Mouse (Mus musculus) MEL (cell line): Measurements from ENCODE around the gene Trip11. TPM values are rescaled to one million over a fixed set of nuclear protein-coding genes. Genes with fewer than 3 reads are reported as not detected.

Experiments
- DNase-seq: peaks from one replicate; pipeline ENCODE4 v3.0.0; 2011; ENCODE audit warnings: low read depth, low spot score
- H3K27ac ChIP-seq: 2 replicates; pipeline ENCODE4 v1.5.1; 2012; ENCODE audit warnings: low read depth, mild to moderate bottlenecking, control low read depth, low read length, moderate library complexity; ENCODE audit not compliant: control insufficient read depth
- H3K27me3 ChIP-seq, 2 experiments: fragments of 150-350 bp in 1 of 2; sonication (generic) in 1 of 2; 2 replicates each; pipeline ENCODE4 v1.6.1; 2012; ENCODE audit warnings: low read length in 2 of 2, mild to moderate bottlenecking in 2 of 2, improper control_type of control experiment in 1 of 2, moderate library complexity in 1 of 2; ENCODE audit not compliant: insufficient read depth in 2 of 2, control insufficient read depth in 1 of 2
- H3K36me3 ChIP-seq, 2 experiments: 2 replicates each; pipeline ENCODE4 v1.6.1; 2012 to 2014; ENCODE audit warnings: low read length in 2 of 2, improper control_type of control experiment in 1 of 2, inconsistent platforms in 1 of 2, mild to moderate bottlenecking in 1 of 2; ENCODE audit not compliant: insufficient read depth in 2 of 2, control insufficient read depth in 1 of 2
- H3K4me1 ChIP-seq, 2 experiments: fragments of 150-350 bp in 1 of 2; sonication (generic) in 1 of 2; 2 replicates each; pipeline ENCODE4 v1.6.1; 2012; ENCODE audit warnings: low read length in 2 of 2, improper control_type of control experiment in 1 of 2, mild to moderate bottlenecking in 1 of 2; ENCODE audit not compliant: insufficient read depth in 2 of 2, control insufficient read depth in 1 of 2
- H3K4me3 ChIP-seq, 2 experiments: fragments of 150-350 bp in 1 of 2; sonication (generic) in 1 of 2; 2 replicates each; pipeline ENCODE4 v1.5.1; 2012; ENCODE audit warnings: low read depth in 2 of 2, low read length in 2 of 2, mild to moderate bottlenecking in 2 of 2, moderate library complexity in 2 of 2, control low read depth in 1 of 2, improper control_type of control experiment in 1 of 2; ENCODE audit not compliant: control insufficient read depth in 1 of 2, insufficient read depth in 1 of 2
- H3K79me2 ChIP-seq: 2 replicates; pipeline ENCODE4 v1.6.1; 2012; ENCODE audit warnings: mild to moderate bottlenecking, low read length, moderate library complexity; ENCODE audit not compliant: control insufficient read depth, poor library complexity, insufficient read depth
- H3K9ac ChIP-seq: 2 replicates; pipeline ENCODE4 v1.6.1; 2012; ENCODE audit warnings: low read depth, mild to moderate bottlenecking, control low read depth, low read length, moderate library complexity; ENCODE audit not compliant: control insufficient read depth, poor library complexity, severe bottlenecking
- H3K9me3 ChIP-seq: fragments of 150-350 bp; sonication (generic); replicated peaks from 2 replicates; pipeline ENCODE4 v1.6.1; 2012; ENCODE audit warnings: mild to moderate bottlenecking, low read length, improper control_type of control experiment, moderate library complexity; ENCODE audit not compliant: insufficient read depth
- BHLHE40 ChIP-seq: IDR thresholded peaks from 2 replicates; pipeline ENCODE4 v1.6.1; 2012; ENCODE audit warnings: low read depth, mild to moderate bottlenecking, inconsistent platforms, low read length, improper control_type of control experiment, borderline replicate concordance
- CHD2 ChIP-seq: IDR thresholded peaks from 2 replicates; pipeline ENCODE4 v1.6.1; 2011; ENCODE audit warnings: low read length, improper control_type of control experiment
- CTCF ChIP-seq, 3 experiments: IDR thresholded peaks in 2 of 3; conservative IDR thresholded peaks in 1 of 3; 2 replicates each; pipeline ENCODE4 v1.5.1; 2011 to 2012; ENCODE audit warnings: low read length in 3 of 3, low read depth in 2 of 3, mild to moderate bottlenecking in 2 of 3, improper control_type of control experiment in 1 of 3, inconsistent platforms in 1 of 3, mixed read lengths in 1 of 3, moderate library complexity in 1 of 3; ENCODE audit not compliant: control insufficient read depth in 1 of 3, insufficient read depth in 1 of 3, poor library complexity in 1 of 3, severe bottlenecking in 1 of 3
- E2F4 ChIP-seq: IDR thresholded peaks from 2 replicates; pipeline ENCODE4 v1.6.1; 2011; ENCODE audit warnings: low read depth, low read length, improper control_type of control experiment, borderline replicate concordance
- ELF1 ChIP-seq: IDR thresholded peaks from 2 replicates; pipeline ENCODE4 v1.6.1; 2014; ENCODE audit warnings: low read depth, mild to moderate bottlenecking, inconsistent platforms, low read length, improper control_type of control experiment, moderate library complexity
- EP300 ChIP-seq, 2 experiments: IDR thresholded peaks; 2 replicates each; pipeline ENCODE4 v1.6.1; 2011; ENCODE audit warnings: improper control_type of control experiment in 2 of 2, low read length in 2 of 2, low read depth in 1 of 2, mild to moderate bottlenecking in 1 of 2
- ETS1 ChIP-seq: IDR thresholded peaks from 2 replicates; pipeline ENCODE4 v1.6.1; 2012; ENCODE audit warnings: low read depth, mild to moderate bottlenecking, inconsistent platforms, low read length, improper control_type of control experiment, moderate library complexity
- GABPA ChIP-seq: IDR thresholded peaks from 2 replicates; pipeline ENCODE4 v1.6.1; 2012; ENCODE audit warnings: low read depth, mild to moderate bottlenecking, inconsistent platforms, low read length, improper control_type of control experiment, moderate library complexity
- GATA1 ChIP-seq: IDR thresholded peaks from 2 replicates; pipeline ENCODE4 v1.6.1; 2011; ENCODE audit warnings: low read depth, low read length, improper control_type of control experiment
- JUND ChIP-seq: IDR thresholded peaks from 2 replicates; pipeline ENCODE4 v1.6.1; 2011; ENCODE audit warnings: low read depth, mild to moderate bottlenecking, improper control_type of control experiment, low read length
- KAT2A ChIP-seq: conservative IDR thresholded peaks from 2 replicates; pipeline ENCODE4 v1.6.1; 2012; ENCODE audit warnings: low read depth, low read length, improper control_type of control experiment, inconsistent platforms
- MAFK ChIP-seq: IDR thresholded peaks from 2 replicates; pipeline ENCODE4 v1.6.1; 2011; ENCODE audit warnings: low read depth, mild to moderate bottlenecking, low read length, improper control_type of control experiment, borderline replicate concordance
- MAX ChIP-seq: IDR thresholded peaks from 2 replicates; pipeline ENCODE4 v1.6.1; 2011; ENCODE audit warnings: low read length, improper control_type of control experiment
- MEF2A ChIP-seq: IDR thresholded peaks from 2 replicates; pipeline ENCODE4 v1.6.1; 2014; ENCODE audit warnings: low read depth, mild to moderate bottlenecking, inconsistent platforms, low read length, improper control_type of control experiment; ENCODE audit not compliant: poor library complexity, insufficient replicate concordance, severe bottlenecking; ENCODE audit errors: extremely low read depth
- MXI1 ChIP-seq: IDR thresholded peaks from 2 replicates; pipeline ENCODE4 v1.6.1; 2011; ENCODE audit warnings: mild to moderate bottlenecking, low read depth, low read length, improper control_type of control experiment
- MYC ChIP-seq: IDR thresholded peaks from 2 replicates; pipeline ENCODE4 v1.6.1; 2011; ENCODE audit warnings: low read depth, mild to moderate bottlenecking, low read length, improper control_type of control experiment, moderate library complexity
- NELFE ChIP-seq: IDR thresholded peaks from 2 replicates; pipeline ENCODE4 v1.6.1; 2011; ENCODE audit warnings: low read depth, low read length, improper control_type of control experiment
- POLR2AphosphoS5 ChIP-seq: IDR thresholded peaks from 2 replicates; pipeline ENCODE4 v1.6.1; 2012; ENCODE audit warnings: low read depth, borderline replicate concordance, mild to moderate bottlenecking, inconsistent platforms, low read length, moderate library complexity, mixed read lengths
- RAD21 ChIP-seq: IDR thresholded peaks from 2 replicates; pipeline ENCODE4 v1.6.1; 2011; ENCODE audit warnings: mild to moderate bottlenecking, low read depth, low read length, improper control_type of control experiment
- RCOR1 ChIP-seq: IDR thresholded peaks from 2 replicates; pipeline ENCODE4 v1.6.1; 2012; ENCODE audit warnings: low read depth, mild to moderate bottlenecking, inconsistent platforms, low read length, improper control_type of control experiment
- SIN3A ChIP-seq: IDR thresholded peaks from 2 replicates; pipeline ENCODE4 v1.6.1; 2012; ENCODE audit warnings: low read length, improper control_type of control experiment, inconsistent platforms
- TBP ChIP-seq: IDR thresholded peaks from 2 replicates; pipeline ENCODE4 v1.8.0; 2011; ENCODE audit warnings: low read depth, low read length, improper control_type of control experiment
- TCF12 ChIP-seq: IDR thresholded peaks from 2 replicates; pipeline ENCODE4 v1.6.1; 2014; ENCODE audit warnings: low read depth, mild to moderate bottlenecking, inconsistent platforms, low read length, improper control_type of control experiment, moderate library complexity
- USF1 ChIP-seq: IDR thresholded peaks from 2 replicates; pipeline ENCODE4 v1.6.1; 2014; ENCODE audit warnings: low read depth, mild to moderate bottlenecking, inconsistent platforms, low read length, improper control_type of control experiment, moderate library complexity
- USF2 ChIP-seq, 2 experiments: IDR thresholded peaks; 2 replicates each; pipeline ENCODE4 v1.6.1; 2011 to 2012; ENCODE audit warnings: improper control_type of control experiment in 2 of 2, low read length in 2 of 2, borderline replicate concordance in 1 of 2, inconsistent platforms in 1 of 2, low read depth in 1 of 2, mild to moderate bottlenecking in 1 of 2; ENCODE audit not compliant: insufficient read depth in 1 of 2
- ZC3H11A ChIP-seq: IDR thresholded peaks from 2 replicates; pipeline ENCODE4 v1.6.1; 2012; ENCODE audit warnings: low read depth, mild to moderate bottlenecking, inconsistent platforms, low read length, improper control_type of control experiment
- ZMIZ1 ChIP-seq: IDR thresholded peaks from 2 replicates; pipeline ENCODE4 v1.6.1; 2012; ENCODE audit warnings: low read depth, mild to moderate bottlenecking, inconsistent platforms, low read length, improper control_type of control experiment, moderate library complexity
- ZNF384 ChIP-seq: IDR thresholded peaks from 2 replicates; pipeline ENCODE4 v1.6.1; 2012; ENCODE audit warnings: low read depth, mild to moderate bottlenecking, inconsistent platforms, low read length, improper control_type of control experiment
- polyA plus RNA-seq, 2 experiments: library from polyadenylated mRNA; stranded (reverse) in 1 of 2; unstranded in 1 of 2; fragments of >175 nt in 1 of 2; fragments of >200 nt in 1 of 2; gene quantifications; 2 replicates each; pipeline versions ENCODE4 v1.2.1 to v1.2.4; 2012; ENCODE audit warnings: low replicate concordance in 2 of 2, low read depth in 1 of 2; ENCODE audit not compliant: insufficient read length in 2 of 2, insufficient read depth in 1 of 2, missing spikeins in 1 of 2
- total RNA-seq: library from RNA; depleted of rRNA; stranded (reverse); fragments of 300-350 nt; gene quantifications from 2 replicates; pipeline ENCODE4 v1.2.3, GENCODE M21; 2012

Trip11 gene
- total and polyA plus RNA-seq, 3 experiments = 7.6 to 10.4 TPM; not detected in 1

DNA sequence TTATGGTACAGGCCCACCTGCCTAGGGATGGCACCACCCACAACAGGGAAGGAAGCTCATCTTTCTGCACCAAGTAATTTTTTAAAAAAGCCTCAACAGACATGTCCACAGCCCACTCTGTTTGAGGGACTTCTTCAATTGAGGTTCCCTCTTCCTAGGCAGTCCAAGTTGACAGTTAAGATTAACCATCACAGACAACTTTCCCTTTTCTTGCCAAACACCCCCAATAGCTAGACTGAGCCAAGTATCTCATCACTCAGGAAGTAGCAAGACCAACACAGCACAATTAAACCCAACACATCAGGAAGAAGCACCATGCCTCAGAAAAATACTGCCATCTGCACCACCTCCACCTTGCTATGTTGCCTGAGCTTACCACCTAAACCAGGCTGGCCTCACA lies 4.1 kb upstream of the Trip11 start (continued):
- TF ChIP-seq CHD2 (no peak), RAD21 (no peak), MEF2A (no peak), ZMIZ1 (no peak), ZNF384 (peak; percentile 56; the same call in 1 of the 2 replicates), TCF12 (peak; percentile 53; the same call in 1 of the 2 replicates), KAT2A (no peak), POLR2AphosphoS5 (no peak), GATA1 (no peak), MAX (peak; percentile 37), ELF1 (peak; percentile 70), E2F4 (no peak), CTCF (IDR thresholded peaks at IDR 0.05 in 2 of 3, conservative IDR thresholded peaks at IDR 0.05 in 1 of 3; ENCODE audit: control insufficient read depth in 1 of 3, insufficient read depth in 1 of 3, low read depth in 2 of 3, low read length in 3 of 3, poor library complexity in 1 of 3, severe bottlenecking in 1 of 3) (no peak), MAFK (no peak), SIN3A (peak; percentile 76), MYC (0 out of 2 replicates have a peak, but pooled peaks have one; percentile 26), RCOR1 (no peak), MXI1 (peak; percentile 79), TBP (no peak), BHLHE40 (no peak), ZC3H11A (no peak), NELFE (peak; percentile 50; the same call in 1 of the 2 replicates), USF1 (no peak), EP300 (IDR thresholded peaks at IDR 0.05; ENCODE audit: low read depth in 1 of 2, low read length in 2 of 2) (peak; percentile 64 to 72)

DNA sequence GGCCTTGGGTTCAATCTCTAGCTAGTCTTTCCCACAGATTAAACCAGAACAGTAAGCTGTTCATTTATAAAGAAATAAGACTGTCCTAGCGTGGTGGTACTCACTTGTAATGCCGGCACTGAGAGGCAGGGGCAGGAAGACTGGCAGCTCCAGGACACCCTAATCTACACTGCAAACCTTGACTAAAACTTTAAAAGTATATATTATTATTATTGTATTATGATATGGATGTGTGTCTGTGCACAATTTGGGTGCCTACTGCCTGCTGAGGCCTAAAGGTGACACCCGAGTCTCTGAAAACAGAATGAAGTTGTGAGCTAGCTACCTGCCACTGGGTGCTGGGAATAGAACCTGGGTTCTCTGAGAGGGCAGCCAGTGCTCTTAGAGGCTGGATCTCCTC lies 1.7 kb downstream of the Trip11 start:
- H3K36me3 ChIP-seq = peaks cover 0 to 30% of the 10 kb centered on the region in 2 experiments; a peak in 2 of 4 replicates
- no peak overlapping the region for H3K27ac ChIP-seq
- TF ChIP-seq JUND = no peak
- TF ChIP-seq GABPA = no peak
- TF ChIP-seq GATA1 = no peak
- no peak for TF ChIP-seq ETS1
- no peak for TF ChIP-seq USF2 (IDR thresholded peaks at IDR 0.05; ENCODE audit: borderline replicate concordance in 1 of 2, insufficient read depth in 1 of 2, low read depth in 1 of 2, low read length in 2 of 2)
- H3K4me3 ChIP-seq = peak overlapping the region in 1 of 2 experiments; percentile 99; a peak in 1 of 4 replicates
- H3K79me2 ChIP-seq = peaks cover 36% of the 10 kb centered on the region
- 0 out of 2 replicates have a peak overlapping the region, but pooled peaks have one; percentile 2 for H3K9ac ChIP-seq
- peaks cover 8 to 17% of the 10 kb centered on the region in 2 experiments for H3K4me1 ChIP-seq
- no peaks in the 10 kb centered on the region for H3K9me3 ChIP-seq
- no peaks in the 10 kb centered on the region for H3K27me3 ChIP-seq
- peak; percentile 15 for DNase-seq
